Mouse (Mus musculus) kidney, postnatal 25 days (tissue): ENCODE data around the gene Muc13.
A peak's percentile ranks its signal among the peaks of the same experiment; 100 is the strongest.

Source experiments
- DNase-seq, 2 experiments: peaks; one replicate each; pipeline ENCODE4 v3.0.0; 2021; ENCODE audit warnings: mixed read lengths in 2 of 2

The Muc13 gene

GRCm38 (mm10) chr16:33793846-33794791 is at the start of gene Muc13:
Gene Muc13 (plus strand): TSS chr16:33794037.
- no peak for DNase-seq

GRCm38 (mm10) chr16:33744622-33745419 is 49.0 kb upstream of the Muc13 start:
- DNase-seq = peak; percentile 32 to 55

DNA sequence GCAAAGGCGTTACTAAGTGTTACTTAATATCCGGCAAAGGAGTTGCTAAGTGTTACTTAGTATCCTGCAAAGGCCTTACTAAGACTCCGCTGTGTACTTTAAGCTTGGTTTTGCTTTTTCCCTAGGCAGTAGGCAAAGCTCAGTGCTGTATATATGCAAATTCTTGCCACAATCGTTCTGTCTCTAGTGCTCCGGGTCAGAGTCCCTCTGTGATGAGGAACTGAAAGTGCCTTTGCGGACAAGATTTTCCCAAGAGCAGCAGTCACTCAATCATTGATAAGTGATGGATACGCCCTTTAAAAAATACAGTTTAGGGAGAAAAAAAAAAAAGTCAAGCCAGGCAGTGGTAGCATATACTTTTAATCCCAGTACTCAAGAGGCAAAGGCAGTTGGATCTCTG is 48.4 kb upstream of the Muc13 start:
- DNase-seq = no peak

DNA sequence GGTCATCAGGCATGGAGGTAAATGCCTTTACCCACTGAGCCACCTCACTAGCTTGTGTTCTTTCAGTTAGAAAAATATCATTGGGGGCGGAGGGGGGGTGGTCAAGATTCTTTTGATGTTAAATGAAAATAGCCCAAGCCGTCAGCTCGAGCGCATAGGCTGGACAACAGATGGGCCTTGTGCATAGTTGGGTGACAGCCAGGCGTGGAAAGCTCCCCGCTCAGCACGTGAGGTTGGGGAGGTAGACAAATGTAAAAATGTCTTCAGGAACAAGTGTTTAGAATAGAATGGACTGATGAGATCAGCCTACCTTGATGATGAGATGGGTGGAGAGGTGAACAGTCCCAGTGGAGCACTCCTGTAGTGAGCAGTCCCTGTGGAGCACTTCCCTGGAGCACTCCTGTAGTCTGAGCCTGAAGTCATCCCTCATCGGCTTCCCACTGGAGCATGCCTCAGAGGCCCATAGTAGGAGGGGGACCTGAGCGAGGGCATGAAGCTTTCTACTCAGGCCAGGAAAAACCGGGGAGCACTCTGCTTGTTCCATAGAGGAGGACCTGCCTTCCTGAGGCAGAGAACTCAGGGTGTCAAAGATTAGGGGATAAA is 47.7 kb upstream of the Muc13 start:
- DNase-seq = no peak

DNA sequence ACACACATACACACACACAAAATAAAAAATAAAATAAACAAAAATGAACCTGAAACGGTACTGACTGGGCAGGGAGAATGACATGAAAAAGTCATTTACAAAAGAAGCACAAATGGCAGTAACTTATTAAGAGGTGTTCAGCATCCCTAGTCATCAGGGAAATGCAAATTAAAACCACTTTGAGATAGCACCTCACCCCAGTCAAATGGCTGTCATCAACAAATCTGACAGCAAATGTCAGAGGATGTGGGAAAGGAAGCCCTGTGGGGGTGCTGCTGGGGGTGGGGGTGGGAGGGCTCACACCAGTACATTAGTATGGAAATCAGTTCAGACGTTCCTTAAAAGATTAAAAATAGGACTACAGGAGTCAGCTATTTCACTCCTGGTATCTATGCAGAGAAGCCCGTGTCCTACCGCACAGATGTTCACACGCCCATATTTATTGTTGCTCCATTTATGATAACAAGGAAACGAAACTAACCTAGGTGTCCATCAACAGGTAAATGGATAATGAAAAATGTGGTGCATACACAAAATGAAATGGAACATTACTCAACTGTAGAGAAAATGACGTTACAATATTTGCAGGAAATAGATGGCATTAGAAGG is 46.4 kb upstream of the Muc13 start:
- DNase-seq = no peak

GRCm38 (mm10) chr16:33747994-33748393 is 45.8 kb upstream of the Muc13 start:
- no peak for DNase-seq

DNA sequence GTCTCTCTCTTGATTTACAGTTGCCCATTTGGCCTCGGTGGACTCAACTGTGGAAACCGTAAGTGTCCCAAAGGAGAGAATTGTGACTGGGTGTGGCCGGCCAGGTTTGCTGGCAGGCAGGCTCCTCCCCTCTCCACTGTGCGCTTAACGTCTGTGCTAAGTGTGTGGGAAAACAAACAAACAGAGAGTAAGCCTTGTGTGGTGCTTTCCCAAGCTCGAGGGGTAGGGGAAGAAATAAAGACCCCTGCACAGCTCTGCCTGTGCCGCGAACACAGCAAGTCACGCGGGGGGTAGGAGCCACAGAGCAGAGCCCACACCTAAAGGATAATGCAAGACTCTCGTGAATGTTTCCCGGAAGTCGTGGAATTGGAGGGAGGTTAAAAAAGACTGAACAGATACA is 42.7 kb upstream of the Muc13 start:
- no peak for DNase-seq

DNA sequence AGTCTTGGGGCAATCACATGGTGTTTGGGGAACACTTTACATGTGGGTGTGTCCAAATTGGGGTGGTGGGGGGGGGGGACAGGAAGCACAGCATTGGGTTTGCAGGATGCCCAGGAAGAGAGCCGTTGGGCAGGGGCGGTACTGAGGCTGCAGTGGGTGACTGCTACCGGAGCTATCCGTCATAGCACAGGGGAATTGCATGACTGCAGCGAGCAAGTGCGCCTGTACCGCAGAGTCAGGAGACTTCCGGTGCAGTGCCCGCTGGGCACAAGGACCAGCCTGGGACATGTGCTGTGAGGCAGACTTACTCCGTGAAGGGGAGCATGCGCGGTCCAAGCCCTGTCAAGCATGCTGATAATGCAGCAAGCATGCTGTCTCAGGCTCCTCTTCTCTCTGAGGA is 42.2 kb upstream of the Muc13 start:
- peak in 1 of 2 experiments; percentile 59 for DNase-seq

- no peak for DNase-seq
Measured at GRCm38 (mm10) chr16:33752904-33753578, 40.8 kb upstream of the Muc13 start.

DNA sequence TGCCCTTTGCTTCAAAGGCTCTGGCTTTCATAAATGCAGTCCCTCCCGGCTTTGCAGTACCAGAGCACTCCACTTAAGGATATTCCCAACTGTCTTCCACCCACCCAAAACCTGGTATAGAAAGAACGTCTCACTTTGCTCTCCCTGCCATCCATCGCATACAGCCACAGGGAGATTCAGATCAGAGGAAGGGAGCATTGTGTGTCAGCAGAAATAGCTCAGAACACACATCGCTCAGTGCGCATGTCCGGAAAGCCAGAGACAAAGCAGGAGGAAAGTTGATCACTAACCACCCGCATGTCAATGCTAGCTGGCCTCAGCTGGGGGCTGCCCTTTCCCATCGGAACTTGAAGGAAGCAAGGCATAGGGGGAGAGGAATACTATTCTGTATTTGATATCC is 38.5 kb upstream of the Muc13 start:
- peak in 1 of 2 experiments; percentile 35 for DNase-seq

DNA sequence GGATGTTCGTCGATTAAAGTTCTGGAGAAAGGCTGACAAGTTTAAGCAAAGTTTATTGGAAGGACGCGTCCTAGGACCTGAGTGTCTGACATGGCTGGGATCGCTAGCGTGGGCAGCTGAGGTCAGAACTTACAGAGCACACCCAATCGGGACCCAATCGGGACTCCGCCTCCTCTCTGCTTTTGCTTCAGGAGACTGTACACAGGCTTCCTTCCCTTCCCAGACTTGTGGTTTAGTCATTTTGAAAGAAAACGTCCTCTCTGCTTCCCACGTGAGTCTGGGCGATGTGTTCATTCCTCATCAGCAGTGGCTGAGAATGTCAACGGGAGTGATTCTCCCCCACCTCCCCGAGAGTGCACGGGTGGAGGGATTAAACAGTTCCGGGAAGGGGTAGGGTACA is 37.9 kb upstream of the Muc13 start:
- DNase-seq = no peak

DNA sequence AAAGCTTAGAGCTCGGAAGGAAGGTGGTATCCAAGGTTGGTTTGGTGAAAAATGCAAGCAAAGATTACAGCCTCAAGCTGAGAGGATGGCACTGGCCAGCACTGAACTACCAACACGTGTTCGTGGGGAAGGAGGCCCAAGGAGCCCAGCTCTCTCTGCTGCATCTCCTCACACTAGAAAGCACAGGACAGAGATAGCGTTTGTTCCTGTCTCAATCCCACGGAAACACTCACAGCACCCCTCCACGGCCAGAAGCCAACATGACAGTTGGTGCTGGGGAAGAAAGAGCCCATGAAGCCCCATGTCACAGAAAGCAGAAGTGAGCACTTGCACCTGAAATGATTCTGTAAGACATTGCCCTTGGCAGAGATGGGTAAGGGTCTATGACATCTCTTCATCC is 37.4 kb upstream of the Muc13 start:
- DNase-seq = no peak

DNA sequence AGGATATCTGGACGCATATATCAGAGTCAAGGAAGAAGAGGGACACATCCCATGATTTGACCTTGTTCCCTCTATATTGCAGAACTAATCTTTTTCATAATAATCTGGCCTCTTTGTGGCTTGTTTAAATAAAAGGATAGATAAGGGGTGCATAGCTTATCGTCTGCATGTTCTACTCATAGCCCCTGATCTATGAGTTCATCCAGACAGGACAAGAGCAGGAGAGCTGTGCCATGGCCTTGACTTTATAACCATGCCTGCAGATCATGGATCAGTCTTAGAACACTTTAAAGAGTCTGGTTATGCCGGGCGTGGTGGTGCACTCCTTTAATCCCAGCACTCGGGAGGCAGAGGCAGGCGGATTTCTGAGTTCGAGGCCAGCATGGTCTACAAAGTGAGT is 34.6 kb upstream of the Muc13 start:
- no peak for DNase-seq

DNA sequence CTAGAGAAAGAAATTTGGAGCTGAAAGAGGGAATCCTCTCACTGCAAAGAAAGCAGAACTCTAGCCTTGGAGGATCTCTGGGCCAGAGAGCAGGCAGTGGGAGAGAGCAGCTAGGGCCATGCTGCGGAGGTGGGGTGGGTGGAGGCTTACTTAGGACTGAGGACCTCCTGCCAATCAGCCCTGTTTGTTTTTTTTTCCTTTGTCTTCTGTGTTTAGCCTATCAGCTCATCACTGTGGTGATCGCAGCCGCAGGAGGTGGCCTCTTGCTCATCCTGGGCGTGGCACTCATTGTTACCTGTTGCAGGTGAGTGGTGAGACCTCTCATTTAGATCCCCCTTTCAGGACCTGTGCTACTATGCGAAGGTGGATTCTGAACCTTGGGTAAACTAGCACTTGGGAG is 33.3 kb upstream of the Muc13 start:
- DNase-seq = no peak

DNA sequence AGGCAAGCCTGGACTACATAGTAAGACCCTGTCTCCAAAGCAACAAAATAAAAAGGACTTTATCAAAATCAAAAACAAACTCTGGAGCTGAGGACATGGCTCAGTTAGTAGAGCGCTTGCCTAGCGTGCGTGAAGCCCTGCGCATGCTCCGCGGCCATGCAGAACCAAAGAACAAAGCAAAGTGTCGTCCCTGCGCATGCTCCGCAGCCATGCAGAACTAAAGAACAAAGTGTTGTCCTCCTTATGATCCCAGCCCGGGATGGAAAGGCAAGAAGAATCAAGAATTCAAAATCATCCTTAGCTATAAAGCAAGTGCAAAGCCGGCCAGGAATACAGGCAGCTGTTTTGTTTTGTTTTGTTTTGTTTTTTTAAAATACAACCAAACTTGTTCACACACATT is 32.8 kb upstream of the Muc13 start:
- no peak for DNase-seq

DNA sequence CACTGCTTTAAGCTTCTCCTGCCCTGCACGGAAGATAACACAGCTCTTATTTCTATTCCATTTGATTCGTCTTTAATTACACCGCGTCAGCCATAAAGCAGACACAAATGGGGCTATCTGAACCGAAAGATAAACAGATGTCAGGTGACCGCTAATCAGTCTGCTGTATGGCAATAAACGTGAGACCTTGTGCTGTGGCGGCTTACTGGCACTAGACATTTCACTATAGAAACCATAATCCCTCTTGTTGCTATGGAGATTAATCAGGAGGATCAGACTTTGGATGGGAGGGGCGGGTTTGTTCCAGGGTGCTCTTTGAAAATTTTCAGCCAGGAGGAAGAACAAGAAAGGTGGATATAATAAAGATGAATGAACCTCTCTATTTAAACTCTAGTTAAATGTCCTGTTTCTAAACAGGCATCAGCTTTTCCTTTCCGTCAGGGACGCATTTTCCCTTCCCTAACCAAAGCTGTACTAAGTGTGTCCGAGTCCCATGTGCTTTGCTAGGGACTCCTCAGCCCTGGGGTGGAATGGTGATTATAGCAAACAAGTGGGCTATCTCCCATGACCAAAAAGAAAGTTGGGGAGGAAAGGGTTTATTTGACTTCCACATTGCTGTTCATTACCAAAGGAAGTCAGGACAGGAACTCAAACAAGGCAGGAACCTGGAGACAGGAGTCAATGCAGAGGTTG is 29.2 kb upstream of the Muc13 start:
- DNase-seq = no peak

GRCm38 (mm10) chr16:33765477-33765876 is 28.4 kb upstream of the Muc13 start:
- no peak for DNase-seq

- no peak for DNase-seq
Measured at GRCm38 (mm10) chr16:33766309-33766708, 27.5 kb upstream of the Muc13 start.

DNA sequence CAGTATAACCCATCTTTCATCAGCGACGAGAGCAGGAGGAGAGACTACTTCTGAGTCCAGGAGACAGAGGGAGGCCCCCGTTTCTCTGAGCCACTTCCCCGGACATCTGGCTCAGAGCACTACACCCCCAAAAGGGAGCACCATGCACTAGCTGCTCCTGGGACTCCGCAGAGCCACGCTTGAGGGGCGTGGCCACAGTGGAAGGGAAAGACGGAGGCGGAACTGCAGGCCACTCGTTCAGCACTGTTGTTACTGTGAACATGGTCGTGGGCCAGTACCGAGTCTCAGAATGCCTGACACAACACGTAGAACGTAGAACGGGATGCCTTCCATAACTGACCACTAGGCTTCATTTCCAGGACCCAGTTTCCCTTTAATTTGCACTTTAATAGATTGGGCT is 27.1 kb upstream of the Muc13 start:
- no peak for DNase-seq

- DNase-seq = no peak
Measured at GRCm38 (mm10) chr16:33768491-33769278, 25.2 kb upstream of the Muc13 start.

GRCm38 (mm10) chr16:33769848-33770247 is 24.0 kb upstream of the Muc13 start:
- no peak for DNase-seq
